Mouse (Mus musculus): ENCODE measurements around the gene 9930021J03Rik.

- TF ChIP-seq POLR2A (IDR thresholded peaks at IDR 0.05; ENCODE audit: borderline replicate concordance, extremely low read depth, insufficient read depth, insufficient read length, poor library complexity, severe bottlenecking) (no peak), CTCF (IDR thresholded peaks at IDR 0.05; ENCODE audit: borderline replicate concordance, extremely low read depth, insufficient read depth, insufficient read length) (no peak)
Observed at GRCm38 (mm10) chr19:29674946-29675345, 130.8 kb downstream of the 9930021J03Rik start.
